Mouse (Mus musculus) G1E (cell line): ENCODE measurements around the gene Rad50.

Source experiments
- CTCF ChIP-seq: IDR thresholded peaks from 2 replicates; pipeline ENCODE4 v1.5.1; 2012; ENCODE audit warnings: low read depth, low read length, inconsistent platforms, mixed read lengths
- GATA1 ChIP-seq: IDR thresholded peaks from 2 replicates; pipeline ENCODE4 v1.6.1; 2012; ENCODE audit warnings: borderline replicate concordance, low read length, inconsistent platforms, mixed read lengths
- GATA2 ChIP-seq: IDR thresholded peaks from 2 replicates; pipeline ENCODE4 v1.6.1; 2012; ENCODE audit warnings: low read depth, low read length, inconsistent platforms, borderline replicate concordance
- POLR2AphosphoS5 ChIP-seq: IDR thresholded peaks from 2 replicates; pipeline ENCODE4 v1.6.1; 2012; ENCODE audit warnings: low read depth, low read length, inconsistent platforms; ENCODE audit not compliant: insufficient replicate concordance
- TAL1 ChIP-seq: conservative IDR thresholded peaks from 2 replicates; pipeline ENCODE4 v1.6.1; 2012; ENCODE audit warnings: low read depth, low read length, inconsistent platforms, mixed read lengths

- TF ChIP-seq CTCF: no peak
- no peak for TF ChIP-seq GATA1
- no peak for TF ChIP-seq TAL1
- no peak for TF ChIP-seq GATA2
- TF ChIP-seq POLR2AphosphoS5: no peak
Observed at GRCm38 (mm10) chr11:53706236-53706933, 734 bp downstream of the Rad50 start.
